Comparison of ENCODE assay signal across 9 mouse cellular contexts in the genomic region with DNA sequence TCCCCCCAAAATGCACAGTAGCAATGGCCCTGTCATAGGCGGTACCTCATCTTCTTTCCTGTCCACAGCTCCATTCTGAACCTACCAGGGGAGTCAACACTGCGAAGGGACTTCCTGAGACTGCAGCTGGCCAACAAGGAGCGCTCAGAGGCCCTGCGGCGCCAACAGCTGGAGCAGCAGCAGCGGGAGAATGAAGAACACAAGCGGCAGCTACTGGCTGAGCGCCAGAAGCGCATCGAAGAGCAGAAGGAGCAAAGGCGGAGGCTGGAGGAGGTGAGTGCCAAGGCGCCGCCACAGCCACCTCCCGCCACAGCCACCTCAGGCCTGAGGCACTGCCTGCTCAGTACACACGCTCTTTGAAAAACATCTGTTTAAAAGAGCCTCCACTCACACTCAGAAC.
DNase-seq lines count a peak whose midpoint lies in the region; ATAC-seq lines count a peak whose summit lies in the region.
"Had no signal": no experiment of that assay in that cellular context is flagged by ENCODE, and none has a peak within 500 bp of the region (broad histone marks: within the 10 kb centered on the region; RNA-seq: fewer than 3 reads in every experiment).

No protein-coding gene starts in this region.

- no peak overlapping the region for H3K4me3 ChIP-seq in hindbrain, embryonic 14.5 days (replicated peaks; ENCODE audit: low read length)
- no peak overlapping the region for H3K4me3 ChIP-seq in lung, embryonic 15.5 days

- peaks cover 50% of the 10 kb centered on the region for H3K36me3 ChIP-seq in hindbrain, embryonic 14.5 days (replicated peaks; ENCODE audit: control insufficient read depth, insufficient read depth)
- H3K36me3 ChIP-seq in lung, embryonic 15.5 days: no peaks in the 10 kb centered on the region

- peak; percentile 46 for ATAC-seq in cerebellum, adult (ENCODE audit: insufficient number of reproducible peaks, low FRiP score, low TSS enrichment)
- ATAC-seq in hindbrain, embryonic 14.5 days (ENCODE audit: low FRiP score): peak; percentile 64
- ATAC-seq in lung, embryonic 15.5 days (ENCODE audit: borderline replicate concordance, extremely low read depth, low FRiP score, low TSS enrichment): peak; percentile 53; the same call in 1 of the 2 replicates
- ATAC-seq in activated CD4-positive, CD25-positive, alpha-beta regulatory T cell, adult 4 months: no peak

- WGBS in hindbrain, embryonic 14.5 days: 24% methylated on average over 15 of the region's 15 CpGs
- WGBS in lung, embryonic 15.5 days: 22% methylated on average over 15 of the region's 15 CpGs

- H3K9me3 ChIP-seq in hindbrain, embryonic 14.5 days (ENCODE audit: control insufficient read depth, low read length): no peaks in the 10 kb centered on the region
- no peaks in the 10 kb centered on the region for H3K9me3 ChIP-seq in lung, embryonic 15.5 days

- no peak overlapping the region for H3K9ac ChIP-seq in hindbrain, embryonic 14.5 days
- no peak overlapping the region for H3K9ac ChIP-seq in lung, embryonic 15.5 days

- 0 out of 2 replicates have a peak, but pooled peaks cover 6% of the 10 kb centered on the region for H3K4me1 ChIP-seq in hindbrain, embryonic 14.5 days (replicated peaks; ENCODE audit: control insufficient read depth, insufficient read depth, low read length)
- peaks cover 7% of the 10 kb centered on the region for H3K4me1 ChIP-seq in lung, embryonic 15.5 days

- H3K4me2 ChIP-seq in hindbrain, embryonic 14.5 days (replicated peaks): no peak overlapping the region
- peak overlapping the region; percentile 30 for H3K4me2 ChIP-seq in lung, embryonic 15.5 days

- peak; percentile 48 for DNase-seq in embryo, embryonic 10 days (ENCODE audit: low spot score)
- DNase-seq in embryo, embryonic 10.5 days (ENCODE audit: low spot score): no peak
- peak; percentile 67 to 68 for DNase-seq in frontal cortex, postnatal 36 days (ENCODE audit: low spot score in 2 of 2)
- DNase-seq in hindbrain, embryonic 14.5 days (ENCODE audit: low spot score): peak; percentile 50
- DNase-seq in testis, postnatal 10 days (ENCODE audit: low spot score): peak; percentile 68

- H3K27ac ChIP-seq in hindbrain, embryonic 14.5 days: no peak overlapping the region
- H3K27ac ChIP-seq in lung, embryonic 15.5 days: no peak overlapping the region
- H3K27ac ChIP-seq: macrophage had no signal

- H3K27me3 ChIP-seq in hindbrain, embryonic 14.5 days (ENCODE audit: control insufficient read depth, insufficient read depth, low read length): no peaks in the 10 kb centered on the region
- no peaks in the 10 kb centered on the region for H3K27me3 ChIP-seq in lung, embryonic 15.5 days
